In genomic region chr1:106758734-106759571, GRCm38 (mm10) we compare ENCODE assay signal across 7 mouse cellular contexts. TPM values are rescaled to one million over a fixed set of nuclear protein-coding genes. Genes with fewer than 3 reads are reported as not detected.
DNase-seq lines count a peak whose midpoint lies in the region; ATAC-seq lines count a peak whose summit lies in the region.

No protein-coding gene starts in this region.

- peak; percentile 43 for DNase-seq in ES-CJ7 (ENCODE audit: low read depth, low spot score)
- peak; percentile 69 for DNase-seq in adrenal gland, adult 8-10 months
- DNase-seq in left cerebral cortex, adult 11 months (ENCODE audit: low spot score), result peak; percentile 29
- DNase-seq in lung, postnatal 36 days, result peak; percentile 52
- peak; percentile 4 for DNase-seq in retina, postnatal 7 days (ENCODE audit: low read depth, low spot score)

- peak; percentile 56 for ATAC-seq in erythroblast, adult 5-6 weeks (replicated peaks; ENCODE audit: low FRiP score, poor library complexity, severe bottlenecking)
- ATAC-seq in hematopoietic stem cell, adult 5-6 weeks (replicated peaks in 1 of 2; ENCODE audit: insufficient read depth in 1 of 2, low FRiP score in 2 of 2, low TSS enrichment in 1 of 2, low read depth in 1 of 2, poor library complexity in 2 of 2, severe bottlenecking in 2 of 2), result peak; percentile 23 to 28

RNA-seq across cellular contexts. Expression of gene Kdsr, which starts 0.6 kb away (rescaled TPM):
- total RNA-seq in adrenal gland, adult 8-10 months (2022), result 10 to 100 TPM; 43.0 to 45.7 (median 45.4) TPM
- 1.9 and 3.3 TPM in 2 replicates for total RNA-seq in erythroblast, adult 5-6 weeks (2015; ENCODE audit: low replicate concordance)
- 2.2 and 3.2 TPM in 2 replicates for total RNA-seq in erythroblast, adult 5-6 weeks (2017; ENCODE audit: low replicate concordance)
- total RNA-seq in hematopoietic stem cell, adult 5-6 weeks (2017), result 30.3 and 69.4 TPM in 2 replicates

RNA-seq across cellular contexts. Expression of gene Vps4b, which starts 37.6 kb away (rescaled TPM):
- total RNA-seq in adrenal gland, adult 8-10 months (2022), result 100 to 1,000 TPM in 3 of 4 experiments, 10 to 100 TPM in 1; 98.5 to 116 (median 108) TPM
- total RNA-seq in erythroblast, adult 5-6 weeks (2015; ENCODE audit: low replicate concordance), result 35.9 and 101 TPM in 2 replicates
- total RNA-seq in erythroblast, adult 5-6 weeks (2017; ENCODE audit: low replicate concordance), result 50.0 and 56.3 TPM in 2 replicates
- total RNA-seq in hematopoietic stem cell, adult 5-6 weeks (2017), result 126 and 147 TPM in 2 replicates

RNA-seq across cellular contexts. Expression of gene Bcl2, which starts 44.9 kb away (rescaled TPM):
- total RNA-seq in adrenal gland, adult 8-10 months (2022), result 1 to 10 TPM; 5.8 to 7.7 (median 6.9) TPM
- 2.3 and 3.5 TPM in 2 replicates for total RNA-seq in erythroblast, adult 5-6 weeks (2015; ENCODE audit: low replicate concordance)
- 1.7 and 2.5 TPM in 2 replicates for total RNA-seq in erythroblast, adult 5-6 weeks (2017; ENCODE audit: low replicate concordance)
- total RNA-seq in hematopoietic stem cell, adult 5-6 weeks (2017), result 36.3 and 39.6 TPM in 2 replicates

Comparison
In these comparisons a context has a peak if more than half of its experiments do, and no peak if none do; other contexts are left out.
1. Peak in every context shown above with its lines: DNase-seq and ATAC-seq.
2. DNase-seq: peak in every context shown above with its lines; median percentile 69 in adrenal gland, adult 8-10 months; 52 in lung, postnatal 36 days; 43 in ES-CJ7; 29 in left cerebral cortex, adult 11 months; 4 in retina, postnatal 7 days.